Mouse (Mus musculus) macrophage (primary cell): ENCODE measurements at regions not wholly inside any gene's neighbourhood (a gene's known extent, or its start where the extent isn't known, plus 50 kb on each side); places are given as distances from the start of the nearest gene placed in this dataset.
"Not testable (repeated sequence)": the region's sequence is repeated elsewhere in the genome, so short reads cannot be mapped to it uniquely, and the experiment has no call there.

Source experiments
- H3K27ac ChIP-seq: fragments of 350-480 bp; formaldehyde crosslinking; 2 replicates; pipeline ENCODE4 v1.9.0; 2021
- H3K36me3 ChIP-seq: fragments of 350-480 bp; formaldehyde crosslinking; 2 replicates; pipeline ENCODE4 v1.9.0; 2021; ENCODE audit errors: inconsistent target
- H3K4me3 ChIP-seq: fragments of 350-480 bp; formaldehyde crosslinking; 2 replicates; pipeline ENCODE4 v1.9.0; 2021; ENCODE audit errors: inconsistent target
- H3K79me2 ChIP-seq: fragments of 350-480 bp; formaldehyde crosslinking; 2 replicates; pipeline ENCODE4 v1.9.0; 2021; ENCODE audit errors: inconsistent target
- WGBS: methylation state at CpG from one replicate; pipeline ENCODE4 v1.1.7; 2026; ENCODE audit warnings: inconsistent platforms; ENCODE audit not compliant: missing documents; 5-methylcytosine and 5-hydroxymethylcytosine counted together

- no peak overlapping the region for H3K4me3 ChIP-seq
- H3K79me2 ChIP-seq: no peaks in the 10 kb centered on the region
- no peaks in the 10 kb centered on the region for H3K36me3 ChIP-seq
- no peak overlapping the region for H3K27ac ChIP-seq
- WGBS: 92% methylated on average over 2 of the region's 2 CpGs
Observed at GRCm38 (mm10) chr13:4742930-4743329, 134.0 kb upstream of the Akr1e1 start.

DNA sequence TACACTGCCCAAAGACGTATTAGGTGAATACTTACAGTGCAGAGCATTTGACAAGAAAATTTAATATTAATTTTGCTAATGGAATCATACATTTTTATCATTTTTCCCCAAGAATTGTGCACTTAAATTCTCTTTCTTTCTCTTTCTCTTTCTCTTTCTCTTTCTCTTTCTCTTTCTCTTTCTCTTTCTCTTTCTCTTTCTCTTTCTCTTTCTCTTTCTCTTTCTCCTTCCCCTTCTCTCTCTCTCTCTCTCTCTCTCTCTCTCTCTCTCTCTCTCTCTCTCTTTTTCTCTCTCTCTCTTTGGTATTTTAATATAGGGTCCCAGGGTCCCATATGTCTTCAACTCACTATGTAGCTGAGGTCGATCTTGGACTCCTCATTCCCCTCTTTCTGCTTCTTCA lies 107.3 kb upstream of the Akr1e1 start:
- H3K79me2 ChIP-seq, H3K4me3 ChIP-seq, H3K27ac ChIP-seq, H3K36me3 ChIP-seq: not testable (repeated sequence)
- 100% methylated on average over 2 of the region's 2 CpGs for WGBS

GRCm38 (mm10) chr13:4714724-4715123 lies 105.8 kb upstream of the Akr1e1 start:
- H3K27ac ChIP-seq: no peak overlapping the region
- no peak overlapping the region for H3K4me3 ChIP-seq
- H3K36me3 ChIP-seq: no peaks in the 10 kb centered on the region
- 100% methylated on average over 1 of the region's 1 CpGs for WGBS
- H3K79me2 ChIP-seq: no peaks in the 10 kb centered on the region

- Histone ChIP-seq H3K36me3 (no peaks in the 10 kb centered on the region), H3K4me3 (no peak overlapping the region), H3K79me2 (no peaks in the 10 kb centered on the region), H3K27ac (no peak overlapping the region)
- WGBS: 73% methylated on average over 3 of the region's 3 CpGs
Observed at GRCm38 (mm10) chr13:4712698-4713097, 103.7 kb upstream of the Akr1e1 start.

GRCm38 (mm10) chr13:4699591-4699990 lies 90.6 kb upstream of the Akr1e1 start:
- H3K4me3 ChIP-seq, H3K36me3 ChIP-seq, H3K27ac ChIP-seq, H3K79me2 ChIP-seq: not testable (repeated sequence)
- 75% methylated on average over 2 of the region's 2 CpGs for WGBS

DNA sequence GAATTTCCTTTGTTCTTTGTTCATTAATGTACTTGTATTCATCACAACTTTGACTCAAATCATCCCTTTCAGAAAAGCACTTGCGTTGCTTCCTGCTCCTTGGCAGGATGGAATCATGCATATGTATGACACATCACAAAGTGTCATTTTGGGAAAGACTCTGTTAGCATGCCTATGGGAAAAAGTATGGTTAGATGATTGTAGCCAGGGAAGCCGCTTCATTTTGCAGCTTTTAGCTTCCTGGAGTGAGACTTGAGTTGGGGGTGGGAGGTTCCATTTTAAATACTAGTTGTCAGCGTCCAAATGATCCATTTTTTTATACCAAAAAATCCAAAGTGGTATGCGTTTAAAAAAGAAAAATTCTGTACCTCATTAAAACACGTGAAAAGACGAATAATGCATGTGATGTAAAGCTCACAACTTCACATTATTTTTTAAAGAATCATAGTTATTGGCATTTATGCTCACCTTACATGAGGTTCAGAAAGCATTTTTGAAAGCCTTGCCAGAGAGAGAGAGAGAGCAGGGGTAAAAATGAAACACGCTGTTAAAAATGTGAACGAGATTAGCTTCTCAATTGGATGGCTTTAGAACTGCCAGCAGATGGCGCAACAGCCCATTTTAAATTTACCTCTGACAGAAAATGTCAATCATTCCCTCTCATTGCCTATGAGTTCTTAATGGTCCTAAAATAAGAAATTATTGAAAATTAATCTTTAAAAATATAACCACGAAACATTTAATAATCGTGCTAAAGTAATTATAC lies 57.6 kb upstream of the Akr1e1 start:
- no peak overlapping the region for H3K4me3 ChIP-seq
- 51% methylated on average over 11 of the region's 11 CpGs for WGBS
- H3K79me2 ChIP-seq: no peaks in the 10 kb centered on the region
- H3K36me3 ChIP-seq: no peaks in the 10 kb centered on the region
- H3K27ac ChIP-seq: no peak overlapping the region

DNA sequence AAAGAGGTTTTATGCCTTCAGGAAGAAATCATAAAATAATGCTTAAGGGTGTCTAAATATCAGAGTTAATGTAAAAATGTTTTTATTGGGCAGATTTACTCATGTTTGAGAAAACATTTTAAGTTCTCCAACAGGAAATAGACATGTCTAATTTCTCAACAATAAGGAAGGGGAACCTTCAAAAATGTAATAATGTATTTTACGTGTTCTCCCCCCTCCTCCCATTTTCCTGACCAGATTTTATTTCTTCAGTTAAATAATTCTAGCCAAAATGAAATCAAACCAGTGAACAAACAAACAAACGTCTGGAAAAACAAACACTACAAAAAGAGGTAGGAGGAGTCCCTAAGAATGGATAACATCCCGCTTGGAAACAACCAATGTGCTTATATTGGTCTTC lies 54.4 kb upstream of the Akr1e1 start:
- WGBS: 66% methylated on average over 3 of the region's 3 CpGs
- H3K36me3 ChIP-seq: no peaks in the 10 kb centered on the region
- no peak overlapping the region for H3K4me3 ChIP-seq
- H3K27ac ChIP-seq: no peak overlapping the region
- no peaks in the 10 kb centered on the region for H3K79me2 ChIP-seq

GRCm38 (mm10) chr13:4662336-4663101 lies 53.5 kb upstream of the Akr1e1 start:
- H3K79me2 ChIP-seq: no peaks in the 10 kb centered on the region
- H3K4me3 ChIP-seq: peak overlapping the region; percentile 15; the same call in 1 of the 2 replicates
- no peaks in the 10 kb centered on the region for H3K36me3 ChIP-seq
- peak overlapping the region; percentile 70 for H3K27ac ChIP-seq
- WGBS: 10% methylated on average over 11 of the region's 13 CpGs
